Mouse (Mus musculus) gastrocnemius, adult 18-20 months (tissue): ENCODE data around the gene Pdzd7. TPM values are rescaled to one million over a fixed set of nuclear protein-coding genes. Genes with fewer than 3 reads are reported as not detected.

Experiments used
- DNase-seq: peaks from one replicate; pipeline ENCODE4 v3.0.0; 2021; ENCODE audit warnings: low spot score
- total RNA-seq, 2 experiments: library from RNA; stranded (reverse); gene quantifications; 2 replicates each; pipeline ENCODE4 v1.2.3; 2021

Pdzd7 gene
- total RNA-seq, 2 experiments from 2014 or later = 4.7 to 5.4 TPM

- no peak for DNase-seq
These were observed 58.5 kb downstream of the Pdzd7 start for GRCm38 (mm10) chr19:44987004-44987403.

- no peak for DNase-seq
These were observed 60.1 kb downstream of the Pdzd7 start for GRCm38 (mm10) chr19:44985159-44985988.

GRCm38 (mm10) chr19:44984420-44984819 is 61.1 kb downstream of the Pdzd7 start:
- no peak for DNase-seq

- DNase-seq = no peak
These were observed 62.2 kb downstream of the Pdzd7 start for GRCm38 (mm10) chr19:44983366-44983765.

GRCm38 (mm10) chr19:44982477-44983115 is 62.9 kb downstream of the Pdzd7 start:
- DNase-seq = no peak

- DNase-seq = no peak
These were observed 64.7 kb downstream of the Pdzd7 start for GRCm38 (mm10) chr19:44980787-44981186.

- no peak for DNase-seq
These were observed 68.4 kb downstream of the Pdzd7 start for GRCm38 (mm10) chr19:44977148-44977547.

Other genes with a start within 250 kb of the Pdzd7 start
- gene Slf2, start 114.6 kb downstream of the Pdzd7 start, total RNA-seq = 10 to 100 TPM; 10.5 to 11.5 TPM
- gene Sema4g, start 56.6 kb downstream of the Pdzd7 start, total RNA-seq = under 1 TPM; 0.16 to 0.19 TPM
- gene Twnk, start 40.1 kb downstream of the Pdzd7 start, total RNA-seq = 10 to 100 TPM; 17.8 to 20.8 TPM
- 10 to 100 TPM; 34.2 to 35.3 TPM for gene Mrpl43, start 39.3 kb downstream of the Pdzd7 start, total RNA-seq
- 10 to 100 TPM; 17.5 to 25.8 TPM for gene Lzts2, start 31.3 kb downstream of the Pdzd7 start, total RNA-seq
- gene Sfxn3, start 1.8 kb upstream of the Pdzd7 start, total RNA-seq = 10 to 100 TPM; 23.2 to 24.9 TPM
- 10 to 100 TPM in 1 of 2 experiments, 1 to 10 TPM in 1; 6.3 to 11.2 TPM for gene Kazald1, start 29.5 kb upstream of the Pdzd7 start, total RNA-seq
- gene Tlx1, start 105.0 kb upstream of the Pdzd7 start, total RNA-seq = not detected
- gene Lbx1, start 190.1 kb upstream of the Pdzd7 start, total RNA-seq = 10 to 100 TPM; 62.4 to 63.1 TPM